Mouse (Mus musculus) megakaryocyte, embryonic 14.5 days (primary cell): ENCODE results near the gene Il21r.

Experiments
- FLI1 ChIP-seq: IDR thresholded peaks from 2 replicates; pipeline ENCODE4 v1.6.1; 2012; ENCODE audit warnings: low read length, inconsistent platforms, mixed read lengths
- GATA1 ChIP-seq: IDR thresholded peaks from 3 replicates; pipeline ENCODE4 v1.6.1; 2012; ENCODE audit warnings: mixed read lengths, low read length, inconsistent platforms, borderline replicate concordance

- TF ChIP-seq GATA1 = no peak
- TF ChIP-seq FLI1 = no peak
These were observed 23.5 kb upstream of the Il21r start for GRCm38 (mm10) chr7:125579545-125580219.
